Mouse (Mus musculus) hindbrain, embryonic 16.5 days (tissue): ENCODE data around the gene Supt4a. TPM values are rescaled to one million over a fixed set of nuclear protein-coding genes. Genes with fewer than 3 reads are reported as not detected.
A peak's percentile ranks its signal among the peaks of the same experiment; 100 is the strongest.

ENCODE experiments used
- ATAC-seq: fragments of 200-750 bp; cut with Nextera tagmentation; 2 replicates; pipeline ENCODE4 v1.8.0; 2017; ENCODE audit warnings: moderate TSS enrichment, moderate library complexity
- H3K27ac ChIP-seq: fragments of 300-500 bp; sonication (generic); 2 replicates; pipeline ENCODE4 v1.5.1; 2014; ENCODE audit warnings: low read depth, mild to moderate bottlenecking, control low read depth, low read length, moderate library complexity
- H3K27me3 ChIP-seq: fragments of 300-500 bp; sonication (generic); replicated peaks from 2 replicates; pipeline ENCODE4 v1.6.1; 2014; ENCODE audit warnings: low read length; ENCODE audit not compliant: control insufficient read depth, insufficient read depth
- H3K36me3 ChIP-seq: fragments of 300-500 bp; sonication (generic); 2 replicates; pipeline ENCODE4 v1.6.1; 2014; ENCODE audit warnings: mild to moderate bottlenecking, low read length, moderate library complexity, mixed read lengths; ENCODE audit not compliant: control insufficient read depth, insufficient read depth
- H3K4me1 ChIP-seq: fragments of 300-500 bp; sonication (generic); 2 replicates; pipeline ENCODE4 v1.6.1; 2014; ENCODE audit warnings: low read depth, low read length; ENCODE audit not compliant: control insufficient read depth, insufficient read depth
- H3K4me2 ChIP-seq: fragments of 300-500 bp; sonication (generic); 2 replicates; pipeline ENCODE4 v1.6.1; 2014; ENCODE audit warnings: mild to moderate bottlenecking, low read length, control low read depth, moderate library complexity
- H3K4me3 ChIP-seq: fragments of 300-500 bp; sonication (generic); 2 replicates; pipeline ENCODE4 v1.5.1; 2014; ENCODE audit warnings: mild to moderate bottlenecking, low read length, control low read depth, moderate library complexity
- H3K9ac ChIP-seq: fragments of 300-500 bp; sonication (generic); 2 replicates; pipeline ENCODE4 v1.6.1; 2014; ENCODE audit warnings: low read depth, mild to moderate bottlenecking, control low read depth, low read length, moderate library complexity
- H3K9me3 ChIP-seq: fragments of 300-500 bp; sonication (generic); 2 replicates; pipeline ENCODE4 v1.6.1; 2014; ENCODE audit warnings: mild to moderate bottlenecking, low read length, moderate library complexity; ENCODE audit not compliant: control insufficient read depth
- WGBS: fragments of 180-500 bp; shearing (Covaris S2); extraction: QIAGEN DNeasy Blood & Tissue Kit; methylation state at CpG from one replicate; pipeline ENCODE4 v1.1.7; 2014; 5-methylcytosine and 5-hydroxymethylcytosine counted together
- polyA plus RNA-seq: library from polyadenylated mRNA; unstranded; fragments of >200 nt; fragmentation: Nextera tagmentation; extraction: Ambion mirVana; gene quantifications from 2 replicates; pipeline ENCODE4 v1.2.1, GENCODE M21; 2015

Gene Supt4a
- polyA plus RNA-seq, 1 experiment from 2014 or later, result 121 TPM

DNA sequence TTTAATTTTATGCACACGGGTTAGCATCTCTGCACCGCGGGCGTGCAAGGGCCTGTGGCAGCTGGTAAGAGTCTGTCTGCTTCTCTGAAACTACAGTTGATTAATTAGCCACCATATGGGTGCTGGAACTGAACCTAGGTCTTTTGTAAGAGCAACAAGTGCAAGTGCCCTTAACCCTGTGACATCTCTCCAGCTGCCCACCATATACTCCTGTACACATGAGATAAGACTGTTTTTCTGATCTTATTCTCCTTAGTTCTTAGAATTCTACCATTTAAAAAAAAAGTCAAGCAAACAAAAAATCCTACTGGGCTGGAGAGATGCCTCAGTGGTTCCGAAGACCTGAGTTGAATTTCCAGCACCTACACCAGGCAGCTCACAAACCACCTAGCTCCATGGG is 33.7 kb upstream of the Supt4a start:
- Histone ChIP-seq H3K4me3 (no peak overlapping the region), H3K27ac (no peak overlapping the region), H3K9me3 (no peaks in the 10 kb centered on the region), H3K36me3 (no peaks in the 10 kb centered on the region), H3K4me1 (no peaks in the 10 kb centered on the region), H3K27me3 (no peaks in the 10 kb centered on the region), H3K9ac (no peak overlapping the region), H3K4me2 (no peak overlapping the region)
- no peak for ATAC-seq
- 74% methylated on average over 5 of the region's 5 CpGs for WGBS

DNA sequence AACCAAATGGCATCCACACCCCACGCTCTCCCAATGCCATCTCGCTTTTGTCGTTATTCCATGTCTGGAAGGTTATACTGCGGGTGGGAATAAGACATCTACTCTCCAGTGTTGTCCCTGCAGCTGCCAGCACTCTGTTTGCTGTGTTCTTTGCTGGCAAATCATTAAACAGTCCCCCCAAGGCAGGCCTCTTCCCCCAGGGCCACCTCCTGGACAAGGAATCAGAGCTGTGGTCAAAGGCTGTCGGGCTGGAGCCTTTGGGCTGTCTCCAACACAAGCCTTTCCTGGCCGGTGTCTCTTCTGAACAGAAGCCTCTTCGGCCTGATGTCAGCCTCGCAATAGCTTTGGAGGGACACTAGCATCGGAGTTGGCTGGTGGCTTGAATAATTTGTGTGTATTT is 33.1 kb upstream of the Supt4a start:
- WGBS, result 75% methylated on average over 9 of the region's 9 CpGs
- Histone ChIP-seq H3K4me3 (no peak overlapping the region), H3K9me3 (no peaks in the 10 kb centered on the region), H3K4me1 (no peaks in the 10 kb centered on the region), H3K9ac (no peak overlapping the region), H3K27ac (no peak overlapping the region), H3K36me3 (no peaks in the 10 kb centered on the region), H3K27me3 (no peaks in the 10 kb centered on the region), H3K4me2 (no peak overlapping the region)
- no peak for ATAC-seq

DNA sequence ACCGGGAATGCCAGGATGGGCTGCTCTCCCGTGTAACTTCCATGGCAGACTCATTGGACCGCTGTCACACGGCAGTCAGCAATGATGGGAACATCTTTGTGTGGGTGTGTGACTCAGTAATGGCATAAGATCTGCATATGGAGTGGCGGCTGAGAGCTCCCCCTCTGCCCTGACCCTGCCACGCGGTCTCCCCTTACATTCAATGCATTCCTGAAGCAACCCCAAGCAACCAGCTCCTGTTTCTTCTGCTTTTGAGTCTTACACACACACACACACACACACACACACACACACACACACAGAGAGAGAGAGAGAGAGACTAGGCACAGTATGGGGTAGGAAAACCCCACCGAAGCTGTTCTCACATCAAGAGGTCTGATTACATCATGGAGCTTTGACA is 29.8 kb upstream of the Supt4a start:
- Histone ChIP-seq H3K9me3 (no peaks in the 10 kb centered on the region), H3K9ac (no peak overlapping the region), H3K4me1 (peaks cover 7% of the 10 kb centered on the region), H3K4me2 (no peak overlapping the region), H3K27ac (no peak overlapping the region), H3K36me3 (no peaks in the 10 kb centered on the region), H3K27me3 (no peaks in the 10 kb centered on the region), H3K4me3 (no peak overlapping the region)
- WGBS, result 13% methylated on average over 8 of the region's 8 CpGs
- no peak for ATAC-seq

DNA sequence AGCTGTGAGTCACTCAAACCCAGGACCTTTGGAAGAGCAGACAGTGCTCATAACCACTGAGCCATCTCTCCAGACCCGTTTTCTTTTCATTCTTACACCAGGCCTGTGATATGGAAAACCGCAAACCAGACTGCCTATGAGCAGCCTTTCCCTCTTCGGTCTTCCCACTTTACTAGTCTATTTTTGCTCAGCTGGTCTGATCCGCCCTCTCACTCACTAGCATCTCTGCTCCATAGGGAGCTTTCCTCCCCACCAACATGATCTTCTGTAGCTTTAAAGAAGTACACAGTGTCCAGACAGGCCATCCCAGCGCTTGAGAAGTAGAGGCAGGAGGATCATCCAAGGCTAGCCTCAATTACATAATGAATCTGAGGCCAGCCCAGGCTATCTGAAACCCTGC is 28.4 kb upstream of the Supt4a start:
- 77% methylated on average over 5 of the region's 5 CpGs for WGBS
- no peaks in the 10 kb centered on the region for H3K27me3 ChIP-seq
- no peak for ATAC-seq
- H3K36me3 ChIP-seq, result no peaks in the 10 kb centered on the region
- H3K4me3 ChIP-seq, result no peak overlapping the region
- H3K9me3 ChIP-seq, result no peaks in the 10 kb centered on the region
- no peak overlapping the region for H3K9ac ChIP-seq
- H3K4me2 ChIP-seq, result no peak overlapping the region
- peaks cover 7% of the 10 kb centered on the region for H3K4me1 ChIP-seq
- no peak overlapping the region for H3K27ac ChIP-seq

DNA sequence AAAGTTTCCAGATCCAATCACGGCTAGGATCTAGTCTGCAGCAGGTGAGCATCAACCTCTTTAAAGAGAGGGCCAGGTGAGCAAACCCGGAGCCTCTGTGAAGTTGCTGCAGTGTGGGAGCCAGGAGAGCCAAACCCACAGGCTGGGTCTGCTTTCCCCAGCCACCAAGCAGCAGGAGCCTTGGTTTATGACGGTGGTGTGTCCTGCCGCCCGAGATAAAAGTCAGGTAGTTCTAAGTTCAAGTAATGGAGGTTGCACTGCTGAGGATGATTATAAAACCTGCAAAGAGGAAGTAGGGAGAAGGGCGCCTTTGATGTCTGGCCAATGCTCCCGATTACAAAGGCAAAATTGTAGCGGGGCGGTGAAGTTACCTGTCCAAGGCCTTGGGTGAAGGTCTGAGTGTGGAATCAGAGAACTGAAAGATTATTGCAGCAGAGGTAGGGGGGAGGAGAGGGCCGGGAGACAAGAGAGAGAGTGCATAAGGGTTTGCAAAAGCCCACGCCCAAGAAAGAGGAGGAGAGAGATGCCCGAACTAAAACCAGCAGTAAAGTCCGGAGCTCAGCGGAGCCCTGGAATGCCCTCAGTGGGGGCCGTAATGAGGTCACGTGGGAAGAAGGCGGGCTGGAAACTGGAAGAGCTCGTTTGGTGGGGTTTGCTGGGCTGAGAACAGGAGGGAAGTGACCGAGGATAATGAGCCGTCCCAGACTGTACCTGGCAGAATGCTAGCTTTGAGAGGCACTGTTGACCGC is 27.7 kb upstream of the Supt4a start:
- 12% methylated on average over 21 of the region's 21 CpGs for WGBS
- no peaks in the 10 kb centered on the region for H3K36me3 ChIP-seq
- H3K27me3 ChIP-seq, result no peaks in the 10 kb centered on the region
- H3K4me1 ChIP-seq, result peaks cover 7% of the 10 kb centered on the region
- no peak for ATAC-seq
- peak overlapping the region; percentile 41 for H3K9ac ChIP-seq
- no peak overlapping the region for H3K27ac ChIP-seq
- peak overlapping the region; percentile 30 for H3K4me3 ChIP-seq
- H3K4me2 ChIP-seq, result peak overlapping the region; percentile 60
- no peaks in the 10 kb centered on the region for H3K9me3 ChIP-seq

DNA sequence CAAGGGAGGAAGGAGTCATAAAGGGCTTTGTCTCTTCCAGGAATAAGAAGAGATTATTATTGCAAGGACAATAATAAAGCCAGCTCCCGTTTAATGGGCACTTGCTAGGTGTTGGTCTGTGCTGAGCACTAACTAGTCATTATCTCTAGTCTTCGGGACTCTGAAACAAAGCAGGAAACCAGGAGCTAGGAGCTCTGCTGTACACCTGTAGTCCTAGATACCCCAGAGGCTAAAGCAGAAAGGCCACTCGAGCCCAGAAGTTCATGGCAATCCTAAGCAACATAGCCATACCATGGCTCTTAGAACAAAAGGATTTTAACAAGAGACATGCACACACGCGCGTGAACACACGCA is 27.1 kb upstream of the Supt4a start:
- Histone ChIP-seq H3K36me3 (no peaks in the 10 kb centered on the region), H3K27me3 (no peaks in the 10 kb centered on the region), H3K4me1 (peaks cover 7% of the 10 kb centered on the region), H3K27ac (no peak overlapping the region), H3K4me2 (peak overlapping the region; percentile 60), H3K9me3 (no peaks in the 10 kb centered on the region), H3K9ac (peak overlapping the region; percentile 41; the same call in 1 of the 2 replicates), H3K4me3 (peak overlapping the region; percentile 30)
- no peak for ATAC-seq
- 62% methylated on average over 7 of the region's 7 CpGs for WGBS

DNA sequence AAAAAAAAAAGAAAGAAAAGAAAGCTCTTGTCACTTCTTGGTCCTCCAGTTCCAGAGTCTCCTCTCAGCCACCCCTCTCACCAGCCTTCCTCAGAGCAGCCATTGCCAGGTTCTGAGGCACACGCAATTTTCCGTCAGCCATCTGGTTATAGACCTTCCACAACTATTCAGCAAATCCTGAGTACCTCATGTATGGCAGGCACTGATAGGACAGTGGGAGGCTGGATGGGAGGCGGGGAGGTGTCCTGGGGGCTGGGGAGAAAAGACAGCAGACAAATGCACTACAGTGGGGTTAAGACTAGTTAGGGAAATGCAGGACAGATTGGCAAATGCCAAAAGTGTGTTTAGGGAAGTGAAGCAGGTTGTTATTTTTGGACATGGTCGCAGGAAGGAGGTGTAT is 25.2 kb upstream of the Supt4a start:
- whole genome bisulfite sequencing, result 83% methylated on average over 4 of the region's 4 CpGs
- Histone ChIP-seq H3K9ac (no peak overlapping the region), H3K9me3 (no peaks in the 10 kb centered on the region), H3K27me3 (no peaks in the 10 kb centered on the region), H3K4me2 (no peak overlapping the region), H3K36me3 (no peaks in the 10 kb centered on the region), H3K4me3 (no peak overlapping the region), H3K4me1 (peaks cover 7% of the 10 kb centered on the region), H3K27ac (no peak overlapping the region)
- no peak for ATAC-seq

DNA sequence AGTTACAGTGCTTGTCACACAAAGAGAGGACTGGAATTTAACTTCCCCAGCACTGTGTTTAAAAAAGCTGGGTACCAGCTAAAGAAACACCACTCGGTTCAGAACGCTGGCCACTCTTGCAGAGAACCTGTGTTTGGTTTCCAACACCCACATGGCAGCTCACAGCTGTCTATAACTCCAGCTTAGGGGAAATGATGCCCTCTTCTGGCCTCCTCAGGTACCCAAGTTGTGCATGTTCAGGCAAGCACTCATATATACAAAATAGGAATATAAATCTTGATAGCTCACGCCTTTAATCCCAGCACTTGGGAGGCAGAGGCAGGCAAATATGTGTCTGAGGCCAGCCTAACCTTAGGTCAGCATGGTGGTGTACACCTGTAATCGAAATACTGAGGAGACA is 21.4 kb upstream of the Supt4a start:
- Histone ChIP-seq H3K36me3 (no peaks in the 10 kb centered on the region), H3K4me1 (no peaks in the 10 kb centered on the region), H3K27ac (no peak overlapping the region), H3K27me3 (no peaks in the 10 kb centered on the region), H3K4me2 (no peak overlapping the region), H3K4me3 (no peak overlapping the region), H3K9me3 (no peaks in the 10 kb centered on the region), H3K9ac (no peak overlapping the region)
- ATAC-seq, result no peak
- 91% methylated on average over 4 of the region's 4 CpGs for WGBS

DNA sequence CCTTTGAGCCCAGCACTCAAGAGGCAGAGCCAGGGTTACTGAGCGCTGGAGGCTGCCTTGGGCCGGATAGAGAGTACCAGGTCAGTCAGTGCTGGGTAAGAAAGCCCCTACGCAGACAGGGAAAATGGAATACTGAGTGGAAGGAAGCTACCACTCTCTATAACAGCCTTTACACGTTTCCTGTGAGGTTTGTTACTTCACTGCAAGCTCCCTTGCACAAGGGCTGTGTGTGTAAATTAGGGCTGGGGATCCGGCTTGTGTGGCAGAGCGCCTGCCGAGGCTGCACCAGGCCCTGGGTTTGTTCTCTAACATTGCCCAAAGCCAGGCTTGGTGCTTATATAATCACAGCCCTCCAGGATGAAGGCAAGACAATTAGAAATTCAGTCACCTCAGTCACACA is 17.8 kb upstream of the Supt4a start:
- Histone ChIP-seq H3K9ac (no peak overlapping the region), H3K4me2 (no peak overlapping the region), H3K4me3 (no peak overlapping the region), H3K4me1 (no peaks in the 10 kb centered on the region), H3K36me3 (no peaks in the 10 kb centered on the region), H3K27ac (no peak overlapping the region), H3K9me3 (no peaks in the 10 kb centered on the region), H3K27me3 (no peaks in the 10 kb centered on the region)
- no peak for ATAC-seq
- 70% methylated on average over 7 of the region's 7 CpGs for WGBS

DNA sequence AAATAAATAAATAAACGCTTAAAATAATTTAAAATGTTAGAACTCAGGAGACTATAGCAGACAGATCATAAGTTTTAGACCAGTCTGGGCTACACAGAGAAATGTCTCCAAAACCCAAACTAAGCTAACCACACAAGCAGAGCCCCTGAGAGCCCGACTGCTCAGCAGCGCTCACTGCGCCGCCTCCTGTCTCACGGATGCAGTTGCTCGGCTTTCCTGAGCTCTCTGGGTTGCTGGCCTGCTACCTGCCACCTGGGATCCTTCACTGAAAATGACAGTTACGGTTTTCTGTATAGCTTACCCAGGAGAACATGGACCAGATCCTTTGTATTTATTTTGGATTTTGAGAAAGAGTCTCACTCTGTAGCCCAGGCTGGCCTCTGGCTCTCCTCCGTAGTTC is 17.0 kb upstream of the Supt4a start:
- no peak overlapping the region for H3K4me2 ChIP-seq
- 51% methylated on average over 9 of the region's 9 CpGs for WGBS
- no peaks in the 10 kb centered on the region for H3K27me3 ChIP-seq
- ATAC-seq, result no peak
- H3K9me3 ChIP-seq, result no peaks in the 10 kb centered on the region
- H3K27ac ChIP-seq, result no peak overlapping the region
- no peak overlapping the region for H3K4me3 ChIP-seq
- H3K36me3 ChIP-seq, result no peaks in the 10 kb centered on the region
- H3K9ac ChIP-seq, result no peak overlapping the region
- H3K4me1 ChIP-seq, result peaks cover under 1% of the 10 kb centered on the region; the same call in 1 of the 2 replicates
